Mouse (Mus musculus) adrenal gland, postnatal 25 days (tissue): Measurements from ENCODE around the gene Zfp963. TPM values are rescaled to one million over a fixed set of nuclear protein-coding genes. Genes with fewer than 3 reads are reported as not detected.
A peak's percentile ranks its signal among the peaks of the same experiment; 100 is the strongest.

Experiments
- DNase-seq: peaks from one replicate; pipeline ENCODE4 v3.0.0; 2021; ENCODE audit warnings: mixed read lengths
- long read RNA-seq: library from polyadenylated mRNA; stranded (forward); transcript quantifications from one replicate; pipeline ENCODE4 v2.0.0, GENCODE M21; 2021
- total RNA-seq: library from RNA; stranded (reverse); gene quantifications from 2 replicates; pipeline ENCODE4 v1.2.3, GENCODE M21; 2021

The Zfp963 gene
- 3.4 and 4.9 TPM in 2 replicates for total RNA-seq
- long read RNA-seq, transcript Zfp963-201 (4 exons, 2,291 nt) = major isoform, 7 of 7 reads
- long read RNA-seq, partial matches to known transcripts = 0 of 7 reads
- long read RNA-seq, other reads (novel, unspliced or antisense) = 0 of 7 reads

GRCm38 (mm10) chr8:69749544-69750454 lies at the start of gene Zfp963:
Gene Zfp963, minus strand, starts transcription at chr8:69749970.
- DNase-seq = peak; percentile 96

DNA sequence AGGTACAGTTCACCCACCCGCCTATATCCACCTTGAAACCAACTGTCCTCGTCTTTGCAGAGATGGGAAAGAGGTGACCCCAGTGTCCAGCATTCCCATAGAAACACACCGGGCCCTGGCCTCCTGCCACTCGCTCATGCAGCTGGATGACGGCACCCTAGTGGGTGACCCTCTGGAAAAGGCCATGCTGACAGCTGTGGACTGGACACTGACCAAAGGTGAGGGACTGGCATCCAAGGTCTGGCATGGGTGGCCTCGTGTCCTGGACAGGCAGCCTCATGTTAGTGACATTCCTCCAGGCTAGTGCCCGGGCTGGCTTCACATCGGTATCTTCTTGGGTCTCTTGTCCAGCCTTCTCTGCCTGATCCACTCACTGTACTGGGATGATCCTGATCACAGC lies 49.5 kb upstream of the Zfp963 start:
- no peak for DNase-seq

GRCm38 (mm10) chr8:69797661-69798060 lies 47.9 kb upstream of the Zfp963 start:
- DNase-seq = no peak

GRCm38 (mm10) chr8:69796721-69797345 lies 47.1 kb upstream of the Zfp963 start:
- DNase-seq = no peak

- no peak for DNase-seq
Observed at GRCm38 (mm10) chr8:69794901-69795300, 45.1 kb upstream of the Zfp963 start.

DNA sequence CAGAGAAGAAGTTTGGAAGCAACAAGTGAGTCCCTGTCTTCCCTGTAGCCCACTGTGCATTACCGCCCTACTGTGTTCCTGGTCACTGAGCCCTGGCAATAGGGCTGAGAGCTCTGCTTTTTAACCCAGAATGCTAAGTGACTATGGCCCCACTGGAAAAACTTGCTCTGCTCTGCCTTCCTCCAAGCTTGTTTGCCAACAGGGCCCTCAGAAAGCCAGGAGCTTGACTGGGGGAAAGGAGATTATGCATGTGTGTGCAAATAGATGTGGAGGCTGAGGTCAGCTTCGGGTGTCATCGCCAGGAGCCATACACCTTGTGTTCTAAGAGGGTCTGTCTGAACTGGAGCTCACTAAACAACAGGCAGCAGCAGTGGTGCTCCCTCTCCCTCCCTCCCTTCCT lies 44.3 kb upstream of the Zfp963 start:
- no peak for DNase-seq

- no peak for DNase-seq
Observed at GRCm38 (mm10) chr8:69793666-69794065, 43.9 kb upstream of the Zfp963 start.

DNA sequence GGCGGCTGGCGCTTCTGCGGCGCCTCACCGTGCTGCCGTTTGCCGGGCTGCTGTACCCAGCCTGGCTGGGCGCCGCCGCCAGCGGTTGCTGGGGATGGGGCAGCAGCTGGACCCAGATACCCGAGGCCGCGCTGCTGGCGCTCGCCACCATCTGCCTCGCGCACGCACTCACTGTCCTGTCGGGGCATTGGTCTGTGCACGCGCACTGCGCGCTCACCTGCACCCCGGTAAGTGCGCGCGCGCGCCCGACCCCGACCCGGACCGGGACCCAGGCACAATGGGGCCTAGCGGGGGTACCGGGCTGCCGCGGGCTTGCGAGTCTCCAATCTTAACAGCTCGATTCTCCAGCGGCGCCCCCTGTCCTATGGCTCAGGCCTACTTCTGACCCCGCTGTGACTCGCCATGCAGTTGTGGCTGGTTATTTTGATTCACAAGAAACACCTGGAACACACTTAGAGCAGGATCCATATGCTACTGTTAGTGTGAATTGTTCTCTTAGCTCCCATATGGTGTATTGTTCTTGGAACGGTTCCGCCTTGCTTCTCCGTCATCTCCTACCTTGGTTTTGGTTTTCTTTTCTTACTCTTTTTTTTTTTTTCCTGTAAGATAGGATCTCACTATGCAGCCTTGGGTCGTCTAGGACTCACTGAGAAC lies 41.8 kb upstream of the Zfp963 start:
- peak; percentile 36 for DNase-seq

DNA sequence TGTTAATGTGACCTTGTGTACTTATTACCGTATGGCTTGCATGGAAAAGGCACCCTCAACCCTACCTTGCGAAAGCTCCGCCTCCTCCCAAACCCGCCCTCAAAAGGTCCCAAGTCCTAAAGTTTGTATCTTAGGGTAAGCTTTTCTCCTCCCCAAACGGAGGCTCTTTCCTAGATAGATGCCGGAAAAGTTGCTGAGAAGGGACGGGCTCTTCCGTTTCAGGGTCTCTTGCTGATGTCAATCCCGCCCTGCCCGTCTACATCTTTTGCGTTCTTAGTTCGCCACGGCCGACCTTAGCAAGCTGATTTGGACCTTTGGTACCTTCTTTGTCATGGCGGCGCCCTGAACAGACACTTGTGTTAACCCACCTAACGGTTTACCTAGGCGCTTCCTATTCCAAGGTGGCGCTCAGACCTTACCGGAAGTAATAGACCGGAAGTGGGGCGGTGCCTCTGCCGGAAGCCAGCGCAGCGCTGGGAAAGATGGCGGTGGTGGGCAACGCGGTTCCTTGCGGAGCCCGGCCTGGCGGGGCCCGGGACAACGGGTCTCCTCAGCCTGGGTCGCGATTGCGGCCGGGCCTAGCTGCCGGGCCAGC lies 41.1 kb upstream of the Zfp963 start, which contains the start of the genes Atp13a1 and Zfp866:
Atp13a1 (plus strand) TSS at position 391 of the 595 bp plus-strand sequence.
Zfp866 (minus strand) TSS at position 406 of the 595 bp plus-strand sequence.
- DNase-seq = peak; percentile 86

- no peak for DNase-seq
Observed at GRCm38 (mm10) chr8:69790364-69790763, 40.6 kb upstream of the Zfp963 start.

- DNase-seq = no peak
Observed at GRCm38 (mm10) chr8:69789731-69790130, 40.0 kb upstream of the Zfp963 start.

GRCm38 (mm10) chr8:69789105-69789504 lies 39.3 kb upstream of the Zfp963 start:
- DNase-seq = no peak

GRCm38 (mm10) chr8:69777111-69777510 lies 27.3 kb upstream of the Zfp963 start:
- DNase-seq = no peak

GRCm38 (mm10) chr8:69775149-69775534 lies 25.4 kb upstream of the Zfp963 start:
- DNase-seq = no peak

GRCm38 (mm10) chr8:69774503-69775148 lies 24.9 kb upstream of the Zfp963 start, which contains the start of gene Gm20422:
Gene Gm20422, minus strand, starts transcription at chr8:69774886.
- DNase-seq = peak; percentile 82

- DNase-seq = no peak
Observed at GRCm38 (mm10) chr8:69772106-69772505, 22.3 kb upstream of the Zfp963 start.

GRCm38 (mm10) chr8:69771221-69771620 lies 21.5 kb upstream of the Zfp963 start:
- DNase-seq = no peak

DNA sequence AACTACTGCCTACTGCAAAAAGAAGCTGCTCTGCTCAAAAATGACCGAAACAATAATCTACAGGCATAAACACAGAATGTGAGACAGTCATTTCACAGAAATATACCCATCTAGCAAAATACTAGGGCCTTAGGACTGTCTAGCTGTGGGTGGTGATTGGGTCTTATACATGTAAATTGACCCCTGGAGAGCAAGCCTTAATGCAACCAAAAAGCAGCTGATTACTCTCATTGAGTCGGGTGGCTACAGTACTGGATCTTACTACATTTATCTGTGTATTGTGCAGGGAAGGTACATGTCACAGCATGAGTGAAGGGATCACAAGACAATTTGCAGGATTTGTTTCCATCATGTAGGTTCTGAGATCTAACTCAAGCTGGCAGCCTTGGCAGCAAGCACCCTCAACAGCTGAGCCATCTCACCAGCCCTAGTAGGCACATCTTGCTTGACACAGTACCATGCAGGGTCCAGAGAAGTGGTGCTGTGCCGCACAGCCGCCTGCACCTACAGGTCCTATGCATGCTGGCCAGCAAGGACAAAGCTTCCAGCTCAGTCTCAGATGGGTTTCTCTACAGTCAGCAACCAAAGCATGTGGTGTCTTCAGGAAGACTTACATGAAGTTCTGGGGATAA lies 12.2 kb upstream of the Zfp963 start:
- no peak for DNase-seq

DNA sequence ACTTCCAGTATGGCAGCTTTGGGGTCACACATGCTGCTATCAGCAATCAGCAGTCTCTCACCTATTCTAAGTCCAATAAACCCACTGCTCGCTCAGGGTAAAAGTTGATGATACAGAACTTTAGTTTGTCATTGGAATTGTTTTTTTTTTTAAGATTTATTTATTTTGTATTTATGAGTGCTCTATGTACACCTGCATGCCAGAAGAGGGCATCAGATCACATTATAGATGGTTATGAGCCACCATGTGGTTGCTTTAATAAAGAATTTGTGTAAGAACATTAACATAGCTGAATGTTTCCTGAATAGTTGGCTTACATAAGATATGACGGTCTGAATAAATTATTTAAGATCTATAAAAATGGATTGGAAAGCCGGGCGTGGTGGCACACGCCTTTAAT lies 8.5 kb upstream of the Zfp963 start:
- no peak for DNase-seq

GRCm38 (mm10) chr8:69752437-69752836 lies 2.7 kb upstream of the Zfp963 start:
- DNase-seq = no peak

DNA sequence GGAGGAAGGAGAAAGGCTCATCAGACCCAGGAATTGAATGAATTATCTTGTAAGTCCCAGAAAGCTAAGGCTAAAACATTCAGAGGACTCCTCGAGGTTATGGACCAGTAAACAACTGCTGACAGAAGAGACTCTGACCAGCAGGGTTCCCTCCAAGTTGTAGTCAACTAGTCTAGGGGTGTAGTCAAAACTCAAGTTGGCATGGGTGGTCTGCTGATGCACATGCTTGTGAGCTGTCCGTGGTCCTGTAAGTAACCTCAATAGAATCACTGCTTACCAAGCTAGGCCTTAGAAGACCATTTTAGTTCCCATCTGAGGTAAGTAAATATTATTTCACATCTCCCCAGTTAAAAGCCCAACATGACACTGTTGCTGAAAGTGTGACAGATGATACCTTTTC lies 8.5 kb downstream of the Zfp963 start:
- DNase-seq = no peak
